Mouse (Mus musculus) lung, adult 18-20 months (tissue): ENCODE results near the gene Zfp365.

Experiments used
- DNase-seq, 2 experiments: peaks; one replicate each; pipeline ENCODE4 v3.0.0; 2022; ENCODE audit warnings: mixed read lengths in 2 of 2

Zfp365 gene

DNA sequence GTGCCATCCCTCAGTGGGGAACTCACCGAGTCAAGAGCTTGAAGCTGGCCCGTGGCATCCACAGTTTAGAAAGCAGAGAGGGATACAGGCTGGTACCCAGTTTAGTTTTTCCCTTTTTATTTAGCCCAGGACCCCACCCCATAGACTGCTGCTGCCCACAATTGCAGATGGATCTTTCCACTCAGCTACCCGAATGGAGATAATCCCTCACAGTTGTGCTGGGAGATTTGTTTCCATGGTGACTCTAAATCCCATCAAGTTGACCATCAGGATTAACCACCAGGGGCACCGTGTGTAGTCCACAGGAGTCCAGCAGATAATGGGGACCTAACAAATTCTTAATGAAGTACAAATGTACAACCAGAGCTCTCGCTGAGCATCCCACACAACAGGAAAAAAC is 11.3 kb downstream of the Zfp365 start:
- DNase-seq = no peak

GRCm38 (mm10) chr10:67898949-67899675 is 13.3 kb downstream of the Zfp365 start:
- DNase-seq = no peak

GRCm38 (mm10) chr10:67898355-67898935 is 14.0 kb downstream of the Zfp365 start:
- no peak for DNase-seq

- no peak for DNase-seq
These were observed 15.2 kb downstream of the Zfp365 start for GRCm38 (mm10) chr10:67897281-67897680.

- no peak for DNase-seq
These were observed 17.8 kb downstream of the Zfp365 start for GRCm38 (mm10) chr10:67894683-67895082.

DNA sequence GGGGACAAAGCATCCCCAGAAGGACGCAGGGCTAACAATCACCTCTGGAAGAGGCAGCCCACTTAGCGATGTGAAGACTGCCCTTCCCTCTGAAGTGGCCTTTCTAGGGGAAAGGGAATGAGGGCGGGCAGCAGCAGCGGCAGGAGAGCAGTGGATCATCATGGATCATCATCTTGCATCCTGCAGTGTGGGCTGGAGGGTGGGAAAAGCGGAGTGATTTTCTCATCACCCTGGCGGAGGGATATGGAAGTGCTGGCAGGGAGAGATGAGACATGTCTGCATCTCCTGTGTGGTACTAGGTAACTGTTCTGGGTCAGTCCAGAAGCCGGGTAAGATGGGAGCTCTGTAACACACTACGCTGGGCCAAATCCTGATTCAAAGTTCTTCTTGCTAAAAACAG is 18.4 kb downstream of the Zfp365 start:
- no peak for DNase-seq

DNA sequence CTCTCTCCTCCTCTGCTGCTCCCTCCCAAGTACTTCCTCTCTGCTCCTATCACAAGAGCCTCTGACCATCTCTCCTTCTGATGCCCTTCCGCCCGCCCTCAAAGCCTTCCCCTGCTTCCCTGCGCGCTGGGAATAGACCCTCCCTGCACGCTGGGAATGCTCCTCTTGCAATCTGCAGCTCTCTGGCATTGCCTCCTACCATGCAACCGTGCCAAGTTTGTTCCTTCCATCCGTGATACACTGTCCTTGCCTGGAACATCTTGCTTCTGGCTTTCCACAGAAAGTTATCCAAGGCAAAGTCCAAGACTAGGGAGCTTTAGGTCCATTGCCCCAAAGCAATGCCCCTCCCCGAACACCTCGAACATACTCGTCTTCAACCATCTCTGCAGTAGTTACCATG is 19.2 kb downstream of the Zfp365 start:
- DNase-seq = no peak

DNA sequence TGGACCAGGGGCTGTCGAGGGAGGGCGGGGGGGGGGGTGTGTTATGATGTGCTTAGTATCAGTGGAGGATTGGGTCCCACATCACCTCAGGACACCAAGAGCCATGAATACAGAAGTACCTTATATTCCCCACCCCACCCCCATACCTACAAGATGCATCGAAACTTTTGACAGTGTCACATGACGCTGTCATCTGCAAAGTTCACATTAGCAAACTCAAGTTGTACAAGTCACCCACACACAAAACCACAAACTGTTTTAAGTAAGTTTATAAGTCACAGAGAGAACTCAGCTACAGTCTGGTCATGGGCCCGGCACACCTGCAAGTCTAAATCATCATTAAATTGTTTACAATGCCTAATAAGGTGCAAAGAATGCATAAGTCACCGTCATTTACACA is 21.3 kb downstream of the Zfp365 start:
- no peak for DNase-seq

- no peak for DNase-seq
These were observed 24.5 kb downstream of the Zfp365 start for GRCm38 (mm10) chr10:67887971-67888370.

- DNase-seq = no peak
These were observed 31.8 kb downstream of the Zfp365 start for GRCm38 (mm10) chr10:67880692-67881091.

GRCm38 (mm10) chr10:67871811-67872210 is 40.7 kb downstream of the Zfp365 start:
- DNase-seq = peak; percentile 56 to 71

DNA sequence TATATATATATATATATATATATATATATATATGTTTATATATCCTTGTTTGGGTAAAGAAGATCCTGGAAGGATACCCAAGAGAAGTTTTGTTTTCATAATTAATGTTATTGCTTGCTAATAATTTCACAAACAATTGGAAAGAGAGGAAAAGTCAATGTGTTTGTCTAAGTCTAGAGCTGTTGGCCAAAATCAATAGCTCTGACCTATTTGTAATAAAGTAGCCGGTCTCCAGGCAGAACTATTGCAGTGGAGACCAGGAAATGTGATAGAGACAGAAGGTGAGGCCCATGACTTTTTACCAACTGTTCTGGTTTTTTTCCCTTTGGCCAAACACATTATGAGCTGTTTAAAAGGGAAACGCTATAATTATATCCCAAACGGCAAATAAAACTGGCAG is 44.2 kb downstream of the Zfp365 start:
- no peak for DNase-seq

GRCm38 (mm10) chr10:67865841-67866240 is 46.6 kb downstream of the Zfp365 start:
- no peak for DNase-seq

DNA sequence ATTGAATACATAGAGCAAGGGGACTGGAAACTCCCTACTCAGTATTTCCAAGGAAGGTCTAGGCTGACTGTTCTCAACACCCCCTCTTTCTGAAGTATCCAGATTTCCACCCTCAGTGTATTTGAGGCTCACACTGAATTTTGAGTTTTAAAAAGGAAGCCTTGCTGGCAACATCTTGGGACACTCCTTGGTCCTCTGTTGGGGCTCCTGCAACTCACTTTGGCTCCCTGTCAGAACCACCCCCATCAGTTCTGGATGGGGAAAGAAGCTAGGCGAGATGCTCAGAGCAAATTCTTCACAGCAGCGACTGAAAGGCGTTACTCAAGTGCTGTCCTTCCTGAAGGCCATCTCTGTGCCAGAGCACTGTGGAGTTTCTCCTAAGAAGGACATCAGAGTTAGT is 47.4 kb downstream of the Zfp365 start:
- no peak for DNase-seq

DNA sequence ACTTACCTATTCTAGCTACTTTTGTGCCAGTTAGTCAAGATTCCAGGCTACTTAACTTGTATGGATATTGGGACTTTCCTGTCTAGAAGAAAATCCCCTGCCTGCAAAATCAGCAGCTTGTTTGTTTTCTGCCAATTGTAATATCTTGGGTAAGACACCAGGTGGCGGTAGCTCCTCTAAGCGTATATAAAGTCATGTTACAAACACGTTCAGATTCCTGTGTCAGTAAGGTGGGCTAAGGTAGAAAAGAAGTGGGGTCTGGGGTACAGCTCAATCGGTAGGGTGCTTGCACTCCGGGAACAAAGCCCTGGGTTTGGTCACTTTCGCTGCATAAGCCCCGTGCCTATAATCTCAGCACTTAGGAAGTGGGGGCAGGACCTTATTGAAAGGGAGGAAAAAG is 50.1 kb downstream of the Zfp365 start:
- peak in 1 of 2 experiments; percentile 26 for DNase-seq

GRCm38 (mm10) chr10:67858878-67859277 is 53.6 kb downstream of the Zfp365 start:
- DNase-seq = peak; percentile 74 to 79

- no peak for DNase-seq
These were observed 54.9 kb downstream of the Zfp365 start for GRCm38 (mm10) chr10:67857561-67857906.

- DNase-seq = no peak
These were observed 55.5 kb downstream of the Zfp365 start for GRCm38 (mm10) chr10:67856791-67857560.

GRCm38 (mm10) chr10:67855760-67856159 is 56.7 kb downstream of the Zfp365 start:
- DNase-seq = no peak

DNA sequence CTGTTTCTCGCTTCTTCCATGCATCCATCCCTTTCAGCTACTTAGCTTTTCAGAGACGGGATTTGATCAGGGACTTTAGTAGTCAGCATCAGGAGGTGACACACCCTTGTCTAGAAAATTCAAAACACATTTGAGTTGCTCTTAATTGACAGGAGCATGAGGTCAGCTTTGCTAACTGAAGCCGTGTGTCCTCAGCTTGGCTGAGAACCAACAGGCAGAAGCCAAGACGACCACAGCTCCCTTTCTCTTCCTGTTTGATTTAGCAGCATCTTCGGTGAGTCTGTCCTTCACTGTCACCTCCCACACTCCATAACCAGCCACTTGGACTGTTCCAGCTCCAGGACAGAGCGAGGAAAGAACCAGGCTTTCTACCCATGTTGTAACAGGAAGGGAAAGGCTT is 60.1 kb downstream of the Zfp365 start:
- no peak for DNase-seq

DNA sequence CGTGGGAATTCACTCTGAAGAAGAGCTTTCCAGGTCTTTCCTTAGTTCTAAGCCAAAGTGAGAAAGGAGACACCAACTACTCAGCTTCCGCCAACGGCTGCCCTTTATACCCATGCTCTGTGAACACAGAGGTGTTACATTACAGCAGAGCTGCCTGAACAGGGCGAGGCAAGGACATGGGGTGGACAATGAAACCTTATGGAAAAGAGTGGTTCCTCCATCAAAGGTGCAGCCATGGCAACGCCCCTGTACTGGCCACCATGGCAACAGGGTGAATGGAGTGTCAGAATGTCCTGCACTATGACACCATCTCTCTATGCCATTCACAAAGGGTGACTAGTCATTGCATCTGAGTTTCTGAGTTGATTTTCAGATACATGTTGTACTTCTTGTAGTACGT is 61.4 kb downstream of the Zfp365 start:
- peak; percentile 11 to 47 for DNase-seq

DNA sequence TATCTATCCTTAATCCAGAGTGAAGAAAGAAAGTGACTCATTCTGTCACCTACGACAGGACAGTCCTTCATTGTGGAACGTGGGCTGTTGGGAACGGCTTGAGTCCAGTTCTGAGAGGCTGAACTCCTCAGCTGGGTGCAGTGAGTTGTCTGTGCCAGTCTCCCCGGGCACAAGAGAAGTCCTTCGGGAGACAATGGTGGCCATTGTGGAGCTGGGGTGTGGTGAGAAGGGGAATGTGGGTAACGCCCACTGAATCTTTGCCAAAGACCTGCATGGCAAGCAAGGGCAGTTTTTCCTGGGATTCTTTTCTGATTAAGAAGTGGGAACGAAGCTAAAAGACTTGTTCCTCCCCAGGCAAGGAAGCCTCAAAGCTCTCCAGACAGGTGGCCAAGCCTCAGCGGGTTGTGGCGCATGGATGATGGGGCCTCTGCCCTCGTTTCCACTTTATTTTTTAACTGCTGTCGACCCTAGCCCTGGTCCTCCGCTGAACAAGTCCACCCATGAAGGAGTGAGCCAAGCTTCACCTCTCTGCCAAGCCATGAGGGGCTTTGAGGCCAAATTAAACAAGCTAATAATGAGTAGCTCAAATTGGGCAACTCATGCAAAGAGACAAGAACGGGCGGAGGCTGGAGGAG is 66.3 kb downstream of the Zfp365 start:
- DNase-seq = peak; percentile 43 to 66

DNA sequence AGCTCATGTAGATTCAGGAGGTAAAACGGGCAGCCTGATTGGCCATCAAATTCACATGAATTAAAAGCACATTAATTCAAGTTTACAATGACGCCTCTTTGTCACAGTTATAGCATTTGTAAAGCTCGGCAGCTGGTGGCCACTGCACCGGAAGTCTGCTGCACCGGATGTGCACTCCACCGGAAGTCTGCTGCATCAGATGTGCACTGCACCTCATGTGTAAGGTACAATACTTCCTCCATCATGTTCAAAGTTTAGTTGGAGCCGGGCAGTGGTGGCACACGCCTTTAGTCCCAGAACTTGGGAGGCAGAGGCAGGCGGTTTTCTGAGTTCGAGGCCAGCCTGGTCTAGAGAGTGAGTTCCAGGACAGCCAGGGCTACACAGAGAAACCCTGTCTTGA is 70.9 kb downstream of the Zfp365 start:
- DNase-seq = no peak

- DNase-seq = no peak
These were observed 71.7 kb downstream of the Zfp365 start for GRCm38 (mm10) chr10:67840735-67841134.
